Mouse (Mus musculus): ENCODE results near the gene Dkkl1. TPM values are rescaled to one million over a fixed set of nuclear protein-coding genes. Genes with fewer than 3 reads are reported as not detected.
A peak's percentile ranks its signal among the peaks of the same experiment; 100 is the strongest.

Gene Dkkl1
- polyA plus RNA-seq, 1 experiment from 2014 or later, result 1.3 TPM

- DNase-seq (ENCODE audit: low spot score) (no peak), ATAC-seq (replicated peaks; ENCODE audit: low FRiP score, low read depth) (no peak)
- 91% methylated on average over 3 of the region's 3 CpGs for WGBS
Observed at GRCm38 (mm10) chr7:45169495-45169894, 42.5 kb downstream of the Dkkl1 start.

GRCm38 (mm10) chr7:45168656-45169055 lies 43.3 kb downstream of the Dkkl1 start:
- H3K27me3 ChIP-seq (ENCODE audit: insufficient read depth, low read length), result peaks cover 47% of the 10 kb centered on the region
- no peaks in the 10 kb centered on the region for H3K36me3 ChIP-seq (ENCODE audit: insufficient read depth, low read length)
- H3K4me2 ChIP-seq (ENCODE audit: low read length), result no peak overlapping the region
- peaks cover 10% of the 10 kb centered on the region for H3K9me3 ChIP-seq (replicated peaks; ENCODE audit: low read length)
- WGBS, result 6% methylated on average over 24 of the region's 24 CpGs
- H3K4me1 ChIP-seq (replicated peaks; ENCODE audit: insufficient read depth, low read length), result peaks cover 3% of the 10 kb centered on the region; the same call in 1 of the 2 replicates
- H3K27ac ChIP-seq, result no peak overlapping the region
- TF ChIP-seq CTCF (IDR thresholded peaks at IDR 0.05; ENCODE audit: low read depth), result no peak
- no peak overlapping the region for H3K4me3 ChIP-seq (replicated peaks; ENCODE audit: low read depth, low read length)
- ATAC-seq (replicated peaks; ENCODE audit: low FRiP score, low read depth) (no peak), DNase-seq (ENCODE audit: low spot score) (no peak)
- H3K9ac ChIP-seq (ENCODE audit: low read depth, low read length), result 0 out of 2 replicates have a peak overlapping the region, but pooled peaks have one; percentile 18

More at GRCm38 (mm10) chr7:45169495-45169894, 42.5 kb downstream of the Dkkl1 start:
- Histone ChIP-seq H3K9me3 (replicated peaks; ENCODE audit: low read length) (peaks cover 10% of the 10 kb centered on the region), H3K27ac (no peak overlapping the region), H3K36me3 (ENCODE audit: insufficient read depth, low read length) (no peaks in the 10 kb centered on the region), H3K27me3 (ENCODE audit: insufficient read depth, low read length) (peaks cover 45% of the 10 kb centered on the region), H3K4me2 (ENCODE audit: low read length) (no peak overlapping the region), H3K4me1 (replicated peaks; ENCODE audit: insufficient read depth, low read length) (no peaks in the 10 kb centered on the region), H3K4me3 (replicated peaks; ENCODE audit: low read depth, low read length) (no peak overlapping the region), H3K9ac (ENCODE audit: low read depth, low read length) (no peak overlapping the region)
- no peak for TF ChIP-seq CTCF (IDR thresholded peaks at IDR 0.05; ENCODE audit: low read depth)

GRCm38 (mm10) chr7:45167761-45168445 lies 44.0 kb downstream of the Dkkl1 start:
- H3K4me3 ChIP-seq (replicated peaks; ENCODE audit: low read depth, low read length), result no peak overlapping the region

GRCm38 (mm10) chr7:45166950-45167401 lies 45.0 kb downstream of the Dkkl1 start:
- H3K4me2 ChIP-seq (ENCODE audit: low read length), result no peak overlapping the region
- H3K4me3 ChIP-seq (replicated peaks; ENCODE audit: low read depth, low read length), result no peak overlapping the region
- TF ChIP-seq CTCF (IDR thresholded peaks at IDR 0.05; ENCODE audit: low read depth), result no peak
- peaks cover 10% of the 10 kb centered on the region for H3K9me3 ChIP-seq (replicated peaks; ENCODE audit: low read length)
- WGBS, result 26% methylated on average over 10 of the region's 10 CpGs
- H3K27ac ChIP-seq, result no peak overlapping the region
- peaks cover 5% of the 10 kb centered on the region; the same call in 1 of the 2 replicates for H3K4me1 ChIP-seq (replicated peaks; ENCODE audit: insufficient read depth, low read length)
- peaks cover 54% of the 10 kb centered on the region for H3K27me3 ChIP-seq (ENCODE audit: insufficient read depth, low read length)
- no peaks in the 10 kb centered on the region for H3K36me3 ChIP-seq (ENCODE audit: insufficient read depth, low read length)
- H3K9ac ChIP-seq (ENCODE audit: low read depth, low read length), result no peak overlapping the region
- DNase-seq (ENCODE audit: low spot score) (no peak), ATAC-seq (replicated peaks; ENCODE audit: low FRiP score, low read depth) (no peak)

More at GRCm38 (mm10) chr7:45167761-45168445, 44.0 kb downstream of the Dkkl1 start:
- no peak for TF ChIP-seq CTCF (IDR thresholded peaks at IDR 0.05; ENCODE audit: low read depth)
- DNase-seq (ENCODE audit: low spot score), result no peak
- no peak overlapping the region for H3K27ac ChIP-seq
- no peaks in the 10 kb centered on the region for H3K36me3 ChIP-seq (ENCODE audit: insufficient read depth, low read length)
- WGBS, result 4% methylated on average over 19 of the region's 19 CpGs
- ATAC-seq (replicated peaks; ENCODE audit: low FRiP score, low read depth), result no peak
- no peak overlapping the region for H3K9ac ChIP-seq (ENCODE audit: low read depth, low read length)
- H3K4me2 ChIP-seq (ENCODE audit: low read length), result no peak overlapping the region
- H3K4me1 ChIP-seq (replicated peaks; ENCODE audit: insufficient read depth, low read length), result peaks cover 5% of the 10 kb centered on the region; the same call in 1 of the 2 replicates
- H3K9me3 ChIP-seq (replicated peaks; ENCODE audit: low read length), result peaks cover 10% of the 10 kb centered on the region
- peaks cover 51% of the 10 kb centered on the region for H3K27me3 ChIP-seq (ENCODE audit: insufficient read depth, low read length)

GRCm38 (mm10) chr7:45165701-45166100 lies 46.2 kb downstream of the Dkkl1 start:
- TF ChIP-seq CTCF (IDR thresholded peaks at IDR 0.05; ENCODE audit: low read depth), result no peak
- H3K4me1 ChIP-seq (replicated peaks; ENCODE audit: insufficient read depth, low read length), result peaks cover 5% of the 10 kb centered on the region; the same call in 1 of the 2 replicates
- peaks cover 10% of the 10 kb centered on the region for H3K9me3 ChIP-seq (replicated peaks; ENCODE audit: low read length)
- H3K27me3 ChIP-seq (ENCODE audit: insufficient read depth, low read length), result peaks cover 54% of the 10 kb centered on the region
- ATAC-seq (replicated peaks; ENCODE audit: low FRiP score, low read depth) (no peak), DNase-seq (ENCODE audit: low spot score) (no peak)
- no peak overlapping the region for H3K4me3 ChIP-seq (replicated peaks; ENCODE audit: low read depth, low read length)
- no peak overlapping the region for H3K27ac ChIP-seq
- 51% methylated on average over 11 of the region's 11 CpGs for WGBS
- no peaks in the 10 kb centered on the region for H3K36me3 ChIP-seq (ENCODE audit: insufficient read depth, low read length)
- no peak overlapping the region for H3K9ac ChIP-seq (ENCODE audit: low read depth, low read length)
- no peak overlapping the region for H3K4me2 ChIP-seq (ENCODE audit: low read length)

- Histone ChIP-seq H3K4me1 (replicated peaks; ENCODE audit: insufficient read depth, low read length) (peaks cover 5% of the 10 kb centered on the region; the same call in 1 of the 2 replicates), H3K9me3 (replicated peaks; ENCODE audit: low read length) (peaks cover 5% of the 10 kb centered on the region), H3K36me3 (ENCODE audit: insufficient read depth, low read length) (0 out of 2 replicates have a peak, but pooled peaks cover 3% of the 10 kb centered on the region), H3K9ac (ENCODE audit: low read depth, low read length) (no peak overlapping the region), H3K27ac (no peak overlapping the region), H3K4me3 (replicated peaks; ENCODE audit: low read depth, low read length) (no peak overlapping the region), H3K4me2 (ENCODE audit: low read length) (no peak overlapping the region), H3K27me3 (ENCODE audit: insufficient read depth, low read length) (peaks cover 54% of the 10 kb centered on the region)
- ATAC-seq (replicated peaks; ENCODE audit: low FRiP score, low read depth) (no peak), DNase-seq (ENCODE audit: low spot score) (no peak)
- 64% methylated on average over 5 of the region's 5 CpGs for WGBS
- no peak for TF ChIP-seq CTCF (IDR thresholded peaks at IDR 0.05; ENCODE audit: low read depth)
Observed at GRCm38 (mm10) chr7:45164833-45165232, 47.1 kb downstream of the Dkkl1 start.
